Mouse (Mus musculus) gastrocnemius, adult 18-20 months (tissue): Measurements from ENCODE around the gene Scd1. TPM values are rescaled to one million over a fixed set of nuclear protein-coding genes. Genes with fewer than 3 reads are reported as not detected.
"Not testable (repeated sequence)": the region's sequence is repeated elsewhere in the genome, so short reads cannot be mapped to it uniquely, and the experiment has no call there.

Source experiments
- DNase-seq: peaks from one replicate; pipeline ENCODE4 v3.0.0; 2021; ENCODE audit warnings: low spot score
- total RNA-seq, 2 experiments: library from RNA; stranded (reverse); gene quantifications; 2 replicates each; pipeline ENCODE4 v1.2.3; 2021

The Scd1 gene
- total RNA-seq, 2 experiments from 2014 or later: 20.6 to 38.0 TPM

DNA sequence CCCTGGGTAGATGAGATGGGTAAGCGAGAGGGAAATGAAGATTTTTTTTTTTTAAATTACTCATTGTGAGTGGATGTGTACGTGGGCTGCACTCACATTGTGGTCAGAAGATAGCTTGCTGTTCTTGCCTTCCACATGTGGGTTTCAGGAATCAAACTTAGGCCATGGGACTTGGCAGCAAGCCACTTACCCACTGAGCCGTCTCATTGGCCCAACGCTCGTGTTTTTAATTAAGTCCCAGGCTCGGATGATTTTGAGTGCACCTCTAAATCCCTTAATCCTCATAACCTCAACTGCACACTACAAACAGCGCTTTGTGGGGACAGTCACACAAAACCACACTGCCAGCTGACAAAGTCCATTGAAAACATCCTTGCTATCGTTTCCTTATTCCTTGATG lies 38.3 kb downstream of the Scd1 start:
- no peak for DNase-seq

- DNase-seq: not testable (repeated sequence)
Measured at GRCm38 (mm10) chr19:44367076-44367475, 40.6 kb downstream of the Scd1 start.

GRCm38 (mm10) chr19:44365733-44366132 lies 41.9 kb downstream of the Scd1 start:
- no peak for DNase-seq

GRCm38 (mm10) chr19:44364029-44364428 lies 43.6 kb downstream of the Scd1 start:
- no peak for DNase-seq

- peak; percentile 39 for DNase-seq
Measured at GRCm38 (mm10) chr19:44363529-44363928, 44.1 kb downstream of the Scd1 start.

DNA sequence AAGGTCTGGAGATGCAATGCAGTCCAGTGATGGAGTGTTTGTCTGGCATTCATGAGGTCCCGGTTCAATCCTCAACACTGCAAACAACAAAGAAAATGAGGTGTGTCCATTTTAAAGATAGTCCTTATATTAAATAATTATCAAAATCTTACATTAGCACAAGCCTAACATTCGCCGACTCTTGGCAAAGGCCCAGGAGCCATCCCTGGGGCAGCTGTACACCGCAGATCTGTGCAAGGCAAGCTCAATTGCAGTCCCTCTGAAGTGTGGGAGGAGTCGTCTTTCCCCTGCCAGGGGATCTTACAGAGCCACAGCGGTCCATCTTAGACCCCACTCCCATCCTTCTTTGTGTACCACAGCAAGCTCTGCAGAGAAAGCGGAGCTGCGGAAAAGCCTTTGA lies 49.0 kb downstream of the Scd1 start:
- DNase-seq: no peak

DNA sequence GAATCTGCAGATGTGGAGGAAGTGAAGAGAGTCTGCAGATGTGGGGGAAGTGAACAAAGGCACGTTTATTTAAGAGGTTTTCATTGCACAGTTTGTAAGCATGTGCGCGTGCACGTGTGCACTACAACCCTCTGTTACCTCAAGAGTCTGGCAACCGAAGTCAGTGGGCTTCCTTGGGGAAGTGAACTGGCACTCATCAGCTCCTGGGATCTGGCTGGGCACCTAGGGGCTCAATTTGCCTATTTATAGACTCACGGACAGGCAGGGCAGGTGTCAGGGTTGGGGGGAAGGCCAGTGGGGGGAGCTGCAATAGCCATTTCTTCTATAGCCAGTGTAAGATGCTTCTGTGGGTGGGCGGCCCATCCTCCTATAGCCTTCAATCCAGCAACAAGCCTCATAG lies 55.9 kb downstream of the Scd1 start:
- DNase-seq: no peak

DNA sequence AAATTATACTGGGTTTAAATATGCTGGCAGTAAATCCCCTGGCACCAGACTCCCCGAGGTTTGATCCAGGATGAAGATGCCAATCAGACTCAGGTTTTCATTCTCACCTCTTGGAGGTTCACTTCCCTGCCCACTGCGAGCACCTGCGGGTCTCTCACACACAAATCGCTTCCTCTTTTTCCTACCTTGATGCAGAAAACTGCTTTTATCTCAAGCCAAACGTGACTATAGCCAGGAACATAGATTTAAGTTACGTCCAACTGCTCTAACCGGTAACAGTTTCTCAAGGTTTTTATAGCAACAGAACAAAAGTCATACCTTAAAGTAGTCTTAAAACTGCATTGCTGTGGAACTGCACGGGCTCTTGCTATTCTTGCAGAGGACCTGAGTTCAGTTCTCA lies 58.0 kb downstream of the Scd1 start:
- DNase-seq: no peak

Other genes starting within 250 kb of the Scd1 start
- gene Pkd2l1, start 215.4 kb downstream of the Scd1 start, total RNA-seq: not detected
- not detected for gene Scd3, start 204.6 kb downstream of the Scd1 start, total RNA-seq
- gene Scd2, start 114.2 kb downstream of the Scd1 start, total RNA-seq: 1 to 10 TPM; 5.5 to 8.3 TPM
- under 1 TPM in 1 of 2 experiments, not detected in 1; 0.14 TPM for gene Scd4, start 74.8 kb downstream of the Scd1 start, total RNA-seq
- gene Wnt8b, start 85.6 kb upstream of the Scd1 start, total RNA-seq: not detected
- gene Sec31b, start 138.0 kb upstream of the Scd1 start, total RNA-seq: 10 to 100 TPM; 18.3 to 21.7 TPM
- not detected for gene Gm20538, start 145.0 kb upstream of the Scd1 start, total RNA-seq
- gene Ndufb8, start 147.6 kb upstream of the Scd1 start, total RNA-seq: 100 to 1,000 TPM; 929 to 979 TPM
- gene Hif1an, start 155.0 kb upstream of the Scd1 start, total RNA-seq: 100 to 1,000 TPM; 120 to 121 TPM